Mouse (Mus musculus) erythroblast, embryonic 14.5 days (primary cell): ENCODE measurements around the gene F3.

Experiments used
- GATA1 ChIP-seq: IDR thresholded peaks from 2 replicates; pipeline ENCODE4 v1.6.1; 2012; ENCODE audit warnings: low read length, inconsistent platforms, mixed read lengths
- TAL1 ChIP-seq: IDR thresholded peaks from 3 replicates; pipeline ENCODE4 v1.6.1; 2012; ENCODE audit warnings: low read length, inconsistent platforms, mixed read lengths

GRCm38 (mm10) chr3:121720801-121721690, 2.3 kb upstream of the F3 start:
- TF ChIP-seq TAL1, result no peak
- no peak for TF ChIP-seq GATA1
